Mouse (Mus musculus) forebrain, embryonic 12.5 days (tissue): ENCODE results near the gene Sgo2a. TPM values are rescaled to one million over a fixed set of nuclear protein-coding genes. Genes with fewer than 3 reads are reported as not detected.

Experiments used
- ATAC-seq: fragments of 200-750 bp; cut with Nextera tagmentation; 2 replicates; pipeline ENCODE4 v1.8.0; 2017; ENCODE audit warnings: moderate TSS enrichment; ENCODE audit not compliant: low FRiP score
- H3K27ac ChIP-seq: fragments of 300-500 bp; sonication (generic); 2 replicates; pipeline ENCODE4 v1.5.1; 2016; ENCODE audit warnings: mild to moderate bottlenecking
- H3K27me3 ChIP-seq: fragments of 300-500 bp; sonication (generic); 2 replicates; pipeline ENCODE4 v1.6.1; 2016; ENCODE audit warnings: mild to moderate bottlenecking
- H3K36me3 ChIP-seq: fragments of 300-500 bp; sonication (generic); replicated peaks from 2 replicates; pipeline ENCODE4 v1.6.1; 2016; ENCODE audit warnings: mild to moderate bottlenecking
- H3K4me1 ChIP-seq: fragments of 300-500 bp; sonication (generic); 2 replicates; pipeline ENCODE4 v1.6.1; 2016
- H3K4me2 ChIP-seq: fragments of 300-500 bp; sonication (generic); 2 replicates; pipeline ENCODE4 v1.6.1; 2016; ENCODE audit warnings: mild to moderate bottlenecking, moderate library complexity
- H3K4me3 ChIP-seq: fragments of 300-500 bp; sonication (generic); replicated peaks from 2 replicates; pipeline ENCODE4 v1.5.1; 2016; ENCODE audit warnings: mild to moderate bottlenecking
- H3K9ac ChIP-seq: fragments of 300-500 bp; sonication (generic); 2 replicates; pipeline ENCODE4 v1.6.1; 2016; ENCODE audit warnings: mild to moderate bottlenecking
- H3K9me3 ChIP-seq: fragments of 300-500 bp; sonication (generic); 2 replicates; pipeline ENCODE4 v1.6.1; 2016
- WGBS: fragments of 180-500 bp; shearing (Covaris S2); methylation state at CpG from one replicate; pipeline ENCODE4 v1.1.7; 2016; 5-methylcytosine and 5-hydroxymethylcytosine counted together
- polyA plus RNA-seq: library from polyadenylated mRNA; unstranded; fragments of >200 nt; fragmentation: Nextera tagmentation; extraction: Ambion mirVana; gene quantifications from 2 replicates; pipeline ENCODE4 v1.2.1, GENCODE M21; 2016

The Sgo2a gene
- polyA plus RNA-seq, 1 experiment from 2014 or later, result 26.8 TPM

- WGBS, result 91% methylated on average over 1 of the region's 1 CpGs
- Histone ChIP-seq H3K4me2 (no peak overlapping the region), H3K4me3 (no peak overlapping the region), H3K36me3 (no peaks in the 10 kb centered on the region), H3K27ac (no peak overlapping the region), H3K9ac (no peak overlapping the region), H3K9me3 (no peaks in the 10 kb centered on the region), H3K4me1 (no peaks in the 10 kb centered on the region), H3K27me3 (no peaks in the 10 kb centered on the region)
- no peak for ATAC-seq
Observed at GRCm38 (mm10) chr1:58071509-58071908, 75.7 kb downstream of the Sgo2a start.

- no peak overlapping the region for H3K9ac ChIP-seq
- H3K27me3 ChIP-seq, result no peaks in the 10 kb centered on the region
- no peak overlapping the region for H3K4me2 ChIP-seq
- no peak for ATAC-seq
- 85% methylated on average over 2 of the region's 2 CpGs for whole genome bisulfite sequencing
- no peaks in the 10 kb centered on the region for H3K4me1 ChIP-seq
- H3K4me3 ChIP-seq, result no peak overlapping the region
- H3K27ac ChIP-seq, result no peak overlapping the region
- no peaks in the 10 kb centered on the region for H3K9me3 ChIP-seq
- no peaks in the 10 kb centered on the region for H3K36me3 ChIP-seq
Observed at GRCm38 (mm10) chr1:58072416-58072815, 76.6 kb downstream of the Sgo2a start.

DNA sequence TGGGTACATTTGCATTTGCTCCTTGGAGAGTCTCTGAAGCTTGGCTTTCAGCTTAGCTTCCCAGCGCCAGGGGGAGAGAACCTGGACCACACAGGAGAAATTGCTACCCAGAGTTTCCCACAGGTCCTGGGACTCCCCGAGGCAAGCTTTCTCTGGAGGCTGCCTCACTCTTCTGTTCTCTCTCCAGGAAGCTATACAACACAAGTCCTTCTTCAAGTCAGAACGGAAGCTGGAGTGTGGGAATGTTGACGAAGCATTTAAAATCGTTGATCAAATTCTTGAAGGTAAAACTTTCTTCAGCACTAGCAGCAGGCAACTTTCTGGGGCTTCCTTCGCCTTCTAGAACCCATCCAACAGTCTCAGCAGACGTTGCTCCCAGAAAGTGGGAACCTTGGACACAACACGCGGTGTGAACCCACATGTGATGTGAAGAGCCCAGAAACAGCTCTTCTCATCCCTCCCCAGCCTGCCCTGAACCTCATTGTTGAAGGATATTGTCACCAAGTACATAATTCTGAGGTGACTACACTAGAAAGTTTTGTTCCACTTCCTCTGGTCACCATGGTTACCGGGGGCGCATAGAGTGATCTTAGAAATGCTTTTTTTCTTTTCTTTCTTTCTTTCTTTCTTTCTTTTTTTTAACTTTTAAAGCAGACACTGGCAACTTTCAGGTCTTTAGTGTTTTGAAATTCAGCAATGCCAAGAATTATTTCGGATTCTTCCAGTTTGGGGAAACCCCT lies 77.4 kb downstream of the Sgo2a start:
- no peaks in the 10 kb centered on the region for H3K36me3 ChIP-seq
- WGBS, result 74% methylated on average over 12 of the region's 12 CpGs
- H3K27ac ChIP-seq, result no peak overlapping the region
- no peak overlapping the region for H3K4me3 ChIP-seq
- H3K4me1 ChIP-seq, result no peaks in the 10 kb centered on the region
- H3K4me2 ChIP-seq, result no peak overlapping the region
- H3K9ac ChIP-seq, result no peak overlapping the region
- no peak for ATAC-seq
- H3K27me3 ChIP-seq, result no peaks in the 10 kb centered on the region
- H3K9me3 ChIP-seq, result no peaks in the 10 kb centered on the region

GRCm38 (mm10) chr1:58074266-58074665 lies 78.5 kb downstream of the Sgo2a start:
- no peak overlapping the region for H3K4me2 ChIP-seq
- 91% methylated on average over 2 of the region's 2 CpGs for WGBS
- H3K9me3 ChIP-seq, result no peaks in the 10 kb centered on the region
- no peaks in the 10 kb centered on the region for H3K36me3 ChIP-seq
- ATAC-seq, result no peak
- no peak overlapping the region for H3K9ac ChIP-seq
- H3K27me3 ChIP-seq, result no peaks in the 10 kb centered on the region
- H3K4me3 ChIP-seq, result no peak overlapping the region
- H3K4me1 ChIP-seq, result no peaks in the 10 kb centered on the region
- no peak overlapping the region for H3K27ac ChIP-seq

Other genes with a start within 250 kb of the Sgo2a start
- gene Spats2l, start 221.8 kb upstream of the Sgo2a start, polyA plus RNA-seq, result 51.2 and 57.2 TPM in 2 replicates
- gene Kctd18, start 23.0 kb downstream of the Sgo2a start, polyA plus RNA-seq, result 25.7 and 27.6 TPM in 2 replicates
- gene Aox1, start 34.0 kb downstream of the Sgo2a start, polyA plus RNA-seq, result 0.10 and 0.12 TPM in 2 replicates
- gene Aox3, start 117.2 kb downstream of the Sgo2a start, polyA plus RNA-seq, result 0.20 and 0.29 TPM in 2 replicates
- gene Aox4, start 214.4 kb downstream of the Sgo2a start, polyA plus RNA-seq, result not detected in 2 replicates